Mouse (Mus musculus): ENCODE data around the gene Sod3.

The Sod3 gene

DNA sequence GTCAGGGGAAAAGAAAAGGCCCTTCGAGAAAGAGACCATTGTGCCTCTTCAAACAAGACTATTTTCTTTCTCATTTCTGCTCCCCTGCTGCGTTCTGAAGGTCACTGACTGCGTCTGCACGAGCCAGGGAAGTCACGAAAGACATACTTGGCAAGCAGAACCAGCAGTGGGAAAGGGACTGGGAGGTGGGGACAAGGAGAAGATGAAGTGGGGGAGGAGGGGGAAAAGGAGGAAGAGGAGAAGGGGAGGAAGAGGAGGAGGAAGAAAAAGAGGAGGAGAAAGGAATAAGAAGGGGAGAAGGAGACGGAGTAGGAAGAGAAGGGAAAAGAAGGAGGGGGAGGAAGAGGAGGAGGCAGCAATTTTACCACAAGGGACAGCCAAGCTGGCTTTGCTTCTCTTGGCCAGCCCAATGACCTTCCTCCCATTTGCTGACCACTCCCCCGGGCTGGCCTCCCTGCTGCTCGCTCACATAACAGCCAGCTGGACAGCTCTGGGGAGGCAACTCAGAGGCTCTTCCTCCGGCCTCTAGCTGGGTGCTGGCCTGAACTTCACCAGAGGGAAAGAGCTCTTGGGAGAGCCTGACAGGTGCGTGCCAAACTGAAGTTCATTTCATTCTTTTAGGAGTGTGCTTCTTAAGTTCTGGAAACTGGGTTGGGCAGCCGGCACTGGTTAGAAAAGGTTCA is at the start of gene Sod3:
Gene Sod3, plus strand, starts transcription at position 324 of the 683 bp plus-strand sequence.
- no peak for DNase-seq

DNA sequence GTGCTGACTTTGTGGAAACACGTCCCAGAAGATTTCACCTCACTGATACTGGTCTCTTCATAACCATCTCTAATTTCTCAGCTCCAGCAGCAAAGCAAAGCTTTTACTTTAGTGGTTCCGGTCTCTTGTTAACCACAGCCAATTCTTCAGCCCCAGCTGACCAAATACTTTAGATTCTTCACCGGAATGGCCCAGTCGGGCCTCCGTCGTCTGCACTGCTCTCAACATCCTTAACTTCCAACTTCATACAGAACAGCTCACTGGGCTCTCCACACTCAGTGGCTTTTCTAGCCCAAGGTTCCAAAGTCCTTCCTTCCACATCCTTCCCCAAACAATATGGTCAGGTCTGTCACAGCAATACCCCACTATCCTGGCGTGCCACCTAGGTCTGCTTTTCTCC is 46.7 kb upstream of the Sod3 start:
- no peak for DNase-seq

DNA sequence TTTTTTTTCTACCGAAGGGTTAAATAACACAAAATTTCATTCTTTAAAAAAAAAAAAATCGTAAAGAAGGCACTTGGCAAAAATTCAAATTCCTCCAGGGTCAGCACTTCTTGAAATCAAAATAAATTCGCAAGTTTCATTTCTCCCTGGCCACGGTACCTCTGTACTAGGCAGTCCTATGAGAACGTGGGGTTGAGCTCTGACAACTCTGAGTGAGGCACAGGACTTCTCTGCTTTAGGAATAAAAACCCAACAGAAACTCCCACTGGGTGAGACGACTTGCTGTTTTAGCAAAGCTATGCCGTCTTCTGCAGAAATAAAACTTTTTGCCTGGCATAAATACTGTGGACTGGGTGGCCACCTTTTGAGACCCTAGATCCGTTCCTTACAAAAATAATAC is 44.1 kb upstream of the Sod3 start:
- no peak for DNase-seq

DNA sequence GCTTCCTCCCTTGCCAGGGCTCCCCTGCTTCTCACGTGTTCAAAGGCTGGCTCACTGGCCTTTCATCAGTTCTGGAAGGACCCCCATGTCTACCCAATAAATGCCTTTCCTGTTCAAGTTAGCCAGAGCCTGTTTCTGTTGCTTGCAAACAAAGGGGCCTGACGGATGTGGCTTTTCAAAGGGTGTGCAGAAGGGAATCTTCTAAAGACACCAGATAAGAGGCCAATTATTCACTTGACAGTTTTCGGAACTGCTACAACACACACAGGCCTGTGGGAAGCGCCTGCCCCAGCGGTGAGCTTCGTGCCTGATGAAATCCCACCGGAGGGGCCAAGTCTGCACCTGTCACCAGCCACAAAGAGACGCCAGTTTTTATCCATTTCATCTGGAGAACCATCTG is 31.5 kb upstream of the Sod3 start:
- DNase-seq: no peak

DNA sequence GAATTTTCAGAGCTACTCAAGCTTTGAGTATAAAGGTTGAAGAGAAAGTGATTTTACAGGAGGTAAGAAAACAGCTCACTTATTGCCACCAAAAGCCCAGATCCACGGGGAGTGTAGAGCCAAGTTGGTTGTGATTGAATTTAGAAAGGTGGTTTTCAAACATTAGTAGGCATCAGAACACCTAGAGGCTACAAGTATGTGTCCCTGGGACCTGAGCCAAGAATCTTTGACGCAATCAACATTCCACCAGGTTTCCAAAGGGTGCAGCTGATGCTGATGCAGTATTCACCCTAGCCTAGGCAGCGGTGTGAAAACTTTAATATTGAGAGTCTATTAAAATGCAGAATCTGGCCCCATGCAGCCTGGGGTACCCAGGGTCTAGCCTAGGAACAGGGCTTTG is 28.0 kb upstream of the Sod3 start:
- no peak for DNase-seq

DNA sequence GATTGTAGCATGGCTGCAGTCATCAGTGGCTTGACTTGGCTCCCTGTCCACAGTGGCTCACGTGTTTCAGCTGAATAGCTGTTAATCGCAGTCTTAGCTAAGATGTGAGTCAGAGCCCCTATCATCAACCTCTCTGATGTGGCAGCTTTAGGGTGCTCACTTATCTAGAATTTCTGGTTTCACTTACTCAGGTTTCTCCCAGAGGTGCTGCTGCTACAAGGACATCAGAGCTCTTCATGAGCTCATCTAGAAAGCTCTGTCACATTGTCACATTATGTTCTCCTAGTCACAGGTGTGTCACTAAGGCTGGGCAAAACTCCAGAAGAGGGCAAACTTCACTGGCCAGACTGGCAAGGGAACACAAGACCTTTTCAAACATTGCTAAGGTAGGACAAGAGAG is 24.5 kb upstream of the Sod3 start:
- no peak for DNase-seq

DNA sequence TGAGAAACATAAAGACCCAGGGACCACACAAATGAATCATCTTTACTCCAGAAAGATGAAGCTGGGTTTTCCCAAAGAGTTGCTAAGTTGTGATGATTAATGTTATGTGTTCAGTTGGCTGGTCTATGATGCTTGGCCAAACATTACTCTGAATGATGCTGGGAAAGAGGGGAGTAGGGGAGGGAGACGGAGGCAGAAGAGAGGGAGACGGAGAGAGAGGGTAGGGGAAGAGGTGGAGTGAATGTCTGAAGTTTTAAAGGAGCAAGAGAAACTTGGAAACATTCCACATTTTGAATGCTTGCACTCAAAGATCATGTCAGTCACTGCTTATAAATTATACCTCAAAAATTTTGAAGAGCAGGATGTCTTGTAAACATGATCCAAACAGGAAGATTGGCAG is 16.7 kb upstream of the Sod3 start:
- no peak for DNase-seq

DNA sequence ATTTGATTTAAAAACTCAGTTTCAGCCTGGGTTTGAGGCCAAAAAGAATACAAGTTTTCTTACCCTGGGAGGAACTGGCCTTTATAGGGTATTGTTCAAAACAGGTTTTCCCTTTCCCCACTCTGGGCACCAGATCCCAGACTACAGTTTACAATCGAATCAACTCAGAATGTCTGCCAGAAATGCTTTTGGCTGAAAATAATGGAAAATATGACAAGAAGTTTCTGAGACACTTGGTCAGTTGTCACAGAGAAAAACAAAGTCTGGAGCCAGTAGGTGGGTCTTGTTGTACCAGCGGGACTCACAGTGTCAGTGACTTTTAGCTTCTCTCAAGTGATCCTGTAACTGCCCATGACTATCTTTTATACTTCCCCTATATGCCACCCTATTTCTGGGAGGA is 13.1 kb upstream of the Sod3 start:
- no peak for DNase-seq

DNA sequence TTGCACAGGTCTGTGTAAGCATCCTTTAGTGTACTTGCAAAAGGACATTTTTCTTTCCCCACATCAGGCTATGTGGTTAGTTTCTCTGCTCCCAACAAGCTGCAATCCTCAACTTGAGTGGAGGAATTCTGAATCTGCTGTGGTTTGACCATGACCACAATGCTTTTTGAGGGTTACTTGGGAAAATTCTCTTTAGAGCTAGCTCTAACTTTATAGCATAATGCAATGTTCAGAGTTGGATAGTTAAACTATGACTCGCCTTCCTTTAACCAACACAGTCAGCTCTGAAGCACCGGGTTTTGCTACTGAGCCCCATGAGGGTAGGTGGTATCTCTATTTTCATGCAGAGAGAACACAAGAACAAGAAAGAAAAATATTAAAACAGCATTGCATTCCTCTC is 12.0 kb upstream of the Sod3 start:
- no peak for DNase-seq

DNA sequence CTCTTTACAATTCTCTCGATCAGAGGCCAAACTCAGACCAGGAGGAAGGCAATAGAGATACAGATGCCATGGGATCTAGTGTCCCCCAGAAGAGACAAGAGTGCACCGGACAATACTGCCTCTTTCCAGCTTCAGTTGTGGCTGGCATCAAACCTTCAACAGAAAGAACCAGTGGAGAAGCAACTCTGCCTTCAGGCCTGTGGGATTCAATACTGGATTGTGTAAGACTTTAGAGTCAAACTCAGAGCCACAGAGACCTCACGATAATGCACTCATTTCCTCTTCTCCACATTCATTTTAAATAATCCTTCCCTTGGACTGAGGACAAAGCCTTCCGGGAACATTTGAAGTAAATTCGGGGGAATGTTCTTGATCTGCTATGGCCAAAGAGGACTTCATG is 10.9 kb upstream of the Sod3 start:
- DNase-seq: no peak

DNA sequence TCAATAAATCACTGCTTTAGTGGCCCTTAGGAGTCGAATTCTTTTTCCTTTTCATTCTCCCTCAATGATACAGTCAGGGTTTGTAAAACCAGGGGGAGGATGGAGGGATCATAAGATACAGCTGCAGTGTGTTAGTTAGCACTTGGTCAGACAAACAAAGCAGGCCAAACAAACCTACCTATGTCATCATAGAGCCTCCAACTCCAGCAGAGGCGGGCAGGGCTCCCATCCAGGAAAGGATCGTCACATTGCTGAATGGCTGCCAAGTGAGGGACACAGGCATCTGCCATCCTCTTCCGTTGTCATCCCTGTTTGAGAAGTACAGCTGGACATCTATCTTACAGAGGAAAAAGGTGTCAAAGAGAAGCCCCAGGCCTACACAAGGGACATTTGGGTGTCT is 9.2 kb upstream of the Sod3 start:
- no peak for DNase-seq

DNA sequence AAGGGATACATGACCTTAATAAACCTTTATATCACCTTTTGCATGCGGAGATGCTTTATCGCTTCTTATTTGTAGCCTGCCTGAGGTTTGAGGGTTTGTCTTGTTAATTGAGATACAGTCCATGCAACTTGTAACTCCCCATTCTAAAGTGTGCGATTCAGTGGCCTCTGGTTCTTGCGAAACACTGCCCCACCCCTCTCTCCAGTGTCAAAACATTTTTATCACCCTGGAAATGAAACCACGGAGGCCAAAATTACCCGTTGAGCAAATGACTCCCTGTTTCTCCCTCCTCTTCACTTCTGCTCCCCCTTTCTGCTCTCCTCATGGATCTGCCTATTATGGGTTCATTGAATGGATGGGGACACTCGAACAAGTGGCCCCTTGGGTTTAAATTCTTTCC is 8.0 kb upstream of the Sod3 start:
- DNase-seq: no peak

DNA sequence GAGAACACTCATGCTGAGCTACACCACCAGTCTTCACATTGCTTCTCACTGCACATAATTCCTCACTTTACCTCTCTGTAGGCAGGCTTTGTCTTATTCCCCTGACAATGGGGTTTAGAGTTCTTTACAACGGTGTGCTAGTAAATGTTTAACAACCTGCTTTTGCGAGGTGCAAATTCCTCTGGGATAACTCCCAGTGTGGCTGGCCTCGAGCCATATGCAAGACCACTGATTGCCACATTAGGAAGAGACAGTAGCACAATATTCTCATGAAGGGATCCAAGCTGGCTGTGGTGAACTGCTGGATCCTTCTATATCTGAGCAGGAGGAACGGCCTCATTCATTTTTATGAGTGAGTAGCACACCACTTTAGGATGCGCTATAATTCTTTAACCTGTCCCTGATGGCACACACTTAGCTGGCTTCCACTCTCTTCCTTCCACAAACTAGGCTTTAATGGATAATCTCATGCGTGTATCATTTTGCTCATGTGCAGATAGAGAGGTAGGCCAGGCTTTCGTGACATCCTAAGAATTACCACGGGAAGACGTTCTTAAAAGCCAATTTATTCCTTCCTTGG is 6.3 kb upstream of the Sod3 start:
- DNase-seq: no peak

DNA sequence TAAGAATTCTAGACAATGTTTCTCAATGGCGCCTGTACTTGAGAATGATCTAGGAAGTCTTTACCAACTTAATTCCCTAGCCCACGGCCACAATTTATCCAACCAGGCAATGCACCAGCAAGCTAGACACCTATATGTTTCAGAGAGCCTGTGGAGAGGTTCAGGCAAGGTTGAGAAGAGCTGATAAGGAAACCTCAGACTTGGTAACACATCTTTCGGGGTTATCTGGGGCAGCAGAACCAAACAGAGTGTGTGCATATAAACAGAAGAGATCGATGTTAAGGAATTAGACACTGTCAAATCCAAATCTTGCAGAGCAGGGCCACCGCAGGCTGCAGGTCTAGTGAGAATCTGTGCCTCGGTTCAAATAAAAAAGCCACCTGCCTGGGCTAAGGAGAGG is 5.5 kb upstream of the Sod3 start:
- no peak for DNase-seq

DNA sequence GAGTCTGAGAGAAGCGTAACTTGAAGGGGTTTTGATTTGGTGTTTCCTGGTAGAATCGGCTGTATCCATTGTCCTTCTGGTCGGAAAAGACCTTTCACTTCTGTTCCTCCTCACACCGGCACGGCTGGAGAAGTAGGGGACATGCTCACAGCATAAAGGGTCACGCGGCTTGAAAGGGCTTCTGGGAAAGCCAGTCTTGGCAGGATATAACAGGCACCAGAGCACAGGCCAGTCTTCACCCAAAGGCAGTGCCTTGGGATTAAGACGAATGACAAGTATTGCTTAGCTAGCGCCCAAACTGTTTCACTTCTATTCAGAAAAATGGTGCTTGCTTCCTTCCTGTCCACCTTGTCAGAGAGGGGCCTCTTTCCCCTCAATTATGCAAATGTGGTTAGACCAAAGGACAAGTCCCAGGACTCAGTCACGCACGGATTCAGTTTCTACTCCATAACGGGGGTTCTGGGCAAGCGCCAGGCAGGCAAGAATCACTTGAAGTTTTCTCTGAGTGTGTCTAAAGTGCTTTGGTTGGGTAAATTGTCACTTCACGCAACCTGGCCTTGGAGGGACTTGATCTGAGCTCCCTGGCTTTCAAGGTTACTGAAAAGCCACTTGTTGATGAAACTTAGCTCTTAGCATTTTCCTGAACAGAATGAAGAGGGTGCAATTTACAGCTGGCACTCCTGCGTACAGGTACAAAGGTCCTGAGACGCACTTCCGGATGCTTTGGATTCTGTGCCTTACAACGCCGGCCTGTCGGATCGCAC is 3.1 kb upstream of the Sod3 start:
- no peak for DNase-seq

DNA sequence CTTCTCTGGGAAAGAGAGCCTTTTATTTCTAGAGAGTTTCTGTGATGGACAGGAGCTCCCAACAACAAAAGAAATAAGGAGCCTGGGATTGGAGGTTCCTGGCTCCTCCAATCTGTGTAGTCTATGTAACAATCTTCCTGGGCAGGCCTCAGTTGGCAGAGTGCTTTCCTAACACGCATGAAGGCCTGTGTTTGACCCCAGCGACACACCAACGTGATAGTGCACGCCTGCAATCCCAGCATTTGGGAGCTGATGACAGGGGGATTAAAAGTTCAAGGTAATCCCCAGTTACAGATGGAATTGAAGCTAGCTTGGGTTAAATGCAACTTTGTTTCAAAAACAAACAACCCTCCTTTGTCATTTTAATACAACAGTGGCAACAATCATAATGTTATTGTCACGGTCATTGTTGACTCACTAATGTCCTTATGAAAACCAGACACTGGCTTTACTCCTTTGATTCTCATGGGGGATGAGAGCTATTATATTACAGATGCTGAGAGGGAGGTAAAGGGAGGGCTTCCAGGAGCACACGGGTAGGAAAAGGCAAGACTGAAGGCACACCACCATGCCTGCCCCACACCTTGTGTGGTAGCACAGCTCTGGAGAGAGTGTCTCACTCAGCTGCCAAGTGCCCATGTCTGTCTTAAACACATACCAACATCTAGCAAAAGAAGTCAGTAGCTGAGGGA is 669 bp upstream of the Sod3 start:
- no peak for DNase-seq

DNA sequence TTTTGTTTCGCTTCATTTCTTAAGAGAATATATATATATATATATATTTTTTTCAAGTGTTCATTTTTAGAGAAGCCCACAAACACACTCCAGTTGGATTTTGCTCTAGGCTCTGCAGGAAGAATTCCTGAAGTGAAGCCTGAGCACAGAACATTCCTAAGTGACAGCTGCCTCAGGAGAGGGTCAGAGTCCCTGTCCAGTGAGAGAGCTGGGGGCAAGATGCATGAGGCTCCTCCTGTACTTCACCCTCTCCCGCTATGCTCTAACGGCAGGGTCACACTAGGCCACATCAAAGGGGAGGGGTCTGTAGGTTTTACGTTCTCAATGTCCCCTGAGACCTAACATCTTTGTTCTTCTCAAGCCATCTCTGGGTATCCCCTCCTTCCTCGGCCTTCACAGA is 930 bp downstream of the Sod3 start:
- no peak for DNase-seq

DNA sequence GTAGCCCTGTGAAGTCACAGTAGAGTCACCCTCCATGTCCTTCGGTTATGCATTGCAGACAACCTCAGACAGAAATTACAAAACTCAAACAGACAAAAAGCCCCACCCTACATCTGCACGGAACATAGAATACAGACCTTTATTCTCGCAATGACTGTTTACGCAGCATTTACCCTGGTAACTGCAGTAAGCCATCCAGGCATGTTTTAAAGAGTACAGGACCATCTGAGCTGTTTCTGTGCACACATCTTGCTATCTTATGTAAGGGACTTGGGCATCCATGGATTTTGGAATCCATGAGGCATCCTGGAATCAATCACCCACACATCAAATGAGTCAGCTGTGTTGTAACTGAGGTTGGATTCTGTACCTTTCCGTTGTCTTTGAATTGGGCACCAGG is 2.3 kb downstream of the Sod3 start:
- no peak for DNase-seq

DNA sequence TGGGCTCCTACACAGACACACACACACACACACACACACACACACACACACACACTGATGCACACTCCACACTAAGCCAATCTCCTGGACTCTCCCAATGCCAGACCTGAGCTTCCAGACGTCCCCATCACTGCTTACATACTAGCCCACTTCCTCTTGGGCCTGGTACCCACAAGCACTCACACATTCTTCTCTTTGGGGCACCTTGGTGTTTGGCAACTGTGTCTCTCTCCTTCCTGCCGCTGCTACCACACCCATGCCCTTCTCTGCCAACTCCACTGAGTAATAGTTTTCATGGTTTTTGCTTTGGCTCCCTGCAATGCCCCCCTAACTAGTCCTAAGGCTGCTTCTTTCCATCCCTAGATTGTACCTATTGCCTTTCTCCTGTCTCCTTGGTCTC is 3.1 kb downstream of the Sod3 start:
- DNase-seq: no peak

DNA sequence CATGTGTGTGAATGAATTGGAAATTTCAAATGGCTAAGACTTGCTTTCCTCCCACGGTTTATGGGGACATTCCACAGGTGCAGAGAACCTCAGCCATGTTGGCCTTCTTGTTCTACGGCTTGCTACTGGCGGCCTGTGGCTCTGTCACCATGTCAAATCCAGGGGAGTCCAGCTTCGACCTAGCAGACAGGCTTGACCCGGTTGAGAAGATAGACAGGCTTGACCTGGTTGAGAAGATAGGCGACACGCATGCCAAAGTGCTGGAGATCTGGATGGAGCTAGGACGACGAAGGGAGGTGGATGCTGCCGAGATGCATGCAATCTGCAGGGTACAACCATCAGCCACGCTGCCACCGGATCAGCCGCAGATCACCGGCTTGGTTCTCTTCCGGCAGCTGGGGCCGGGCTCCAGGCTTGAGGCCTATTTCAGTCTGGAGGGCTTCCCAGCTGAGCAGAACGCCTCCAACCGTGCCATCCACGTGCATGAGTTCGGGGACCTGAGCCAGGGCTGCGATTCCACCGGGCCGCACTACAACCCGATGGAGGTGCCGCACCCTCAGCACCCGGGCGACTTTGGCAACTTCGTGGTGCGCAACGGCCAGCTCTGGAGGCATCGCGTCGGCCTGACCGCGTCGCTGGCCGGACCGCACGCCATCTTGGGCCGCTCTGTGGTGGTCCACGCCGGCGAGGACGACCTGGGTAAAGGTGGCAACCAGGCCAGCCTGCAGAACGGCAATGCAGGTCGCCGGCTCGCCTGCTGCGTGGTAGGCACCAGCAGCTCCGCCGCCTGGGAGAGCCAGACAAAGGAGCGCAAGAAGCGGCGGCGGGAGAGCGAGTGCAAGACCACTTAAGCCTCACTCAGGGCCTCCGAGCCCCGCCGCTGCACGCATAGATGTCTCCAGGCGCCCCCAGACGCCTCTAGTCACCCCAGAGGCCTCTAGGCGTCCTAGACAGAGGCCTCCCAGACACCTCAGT is 4.6 kb downstream of the Sod3 start:
- DNase-seq: no peak

DNA sequence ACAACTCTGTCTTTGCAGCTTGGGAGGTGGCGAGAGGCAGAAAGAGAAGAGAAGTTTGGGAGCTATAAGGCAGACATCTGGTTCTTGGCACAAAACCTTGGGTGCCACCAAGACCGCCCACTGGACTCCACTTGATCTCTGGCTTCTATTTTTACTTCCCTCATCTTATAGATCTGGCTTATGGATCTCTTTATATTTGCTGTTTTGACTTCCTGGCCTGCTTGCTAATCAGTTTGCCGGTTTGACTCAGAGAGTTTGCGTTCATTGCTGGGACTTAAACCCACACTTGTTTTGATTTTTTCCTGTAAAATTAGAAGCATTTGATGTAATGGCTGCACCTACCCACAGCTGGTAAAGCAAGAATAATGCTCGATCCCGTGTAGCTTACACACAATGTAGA is 7.3 kb downstream of the Sod3 start:
- no peak for DNase-seq

DNA sequence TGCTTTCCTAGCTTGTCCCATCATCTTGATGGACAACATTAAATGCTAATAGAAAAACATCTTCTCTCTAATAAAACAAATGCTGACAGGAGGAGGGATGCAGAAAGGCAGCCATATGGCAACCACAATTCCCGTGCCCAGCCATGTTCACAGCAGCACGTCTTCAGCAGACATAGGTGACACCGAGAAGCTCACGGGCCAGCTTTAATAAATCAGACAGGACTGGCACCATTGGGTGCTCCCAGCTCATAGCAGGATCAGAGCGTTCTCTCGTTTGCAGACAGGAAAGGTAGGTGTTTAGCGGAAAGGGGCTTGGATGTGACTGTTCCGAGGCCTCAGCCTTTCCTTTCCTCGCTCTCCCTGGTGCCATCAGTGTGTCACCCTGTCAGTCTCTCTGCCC is 12.3 kb downstream of the Sod3 start:
- no peak for DNase-seq

DNA sequence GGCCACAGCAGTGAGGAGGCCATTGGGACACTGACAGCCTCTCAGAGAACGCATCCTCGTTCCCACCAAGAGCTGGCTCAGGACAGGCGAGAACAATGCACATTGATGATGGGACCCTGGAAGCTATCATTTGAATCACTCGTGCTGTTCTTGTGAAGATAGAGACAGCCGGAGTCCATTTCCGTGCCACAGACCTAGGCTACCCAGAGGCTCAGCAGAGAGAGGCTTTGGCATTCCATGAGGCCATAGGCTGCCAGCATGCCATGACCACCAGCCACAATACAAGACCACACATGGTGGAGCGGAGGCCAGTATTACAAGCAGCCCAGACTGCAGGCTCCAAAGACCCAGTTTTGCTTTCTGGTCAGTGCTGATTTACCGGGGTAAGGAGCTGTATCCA is 19.2 kb downstream of the Sod3 start:
- DNase-seq: no peak
